Mouse (Mus musculus): ENCODE results near the gene Vcp. TPM values are rescaled to one million over a fixed set of nuclear protein-coding genes. Genes with fewer than 3 reads are reported as not detected.

Vcp gene
- polyA plus RNA-seq, 1 experiment from 2014 or later: 356 TPM

DNA sequence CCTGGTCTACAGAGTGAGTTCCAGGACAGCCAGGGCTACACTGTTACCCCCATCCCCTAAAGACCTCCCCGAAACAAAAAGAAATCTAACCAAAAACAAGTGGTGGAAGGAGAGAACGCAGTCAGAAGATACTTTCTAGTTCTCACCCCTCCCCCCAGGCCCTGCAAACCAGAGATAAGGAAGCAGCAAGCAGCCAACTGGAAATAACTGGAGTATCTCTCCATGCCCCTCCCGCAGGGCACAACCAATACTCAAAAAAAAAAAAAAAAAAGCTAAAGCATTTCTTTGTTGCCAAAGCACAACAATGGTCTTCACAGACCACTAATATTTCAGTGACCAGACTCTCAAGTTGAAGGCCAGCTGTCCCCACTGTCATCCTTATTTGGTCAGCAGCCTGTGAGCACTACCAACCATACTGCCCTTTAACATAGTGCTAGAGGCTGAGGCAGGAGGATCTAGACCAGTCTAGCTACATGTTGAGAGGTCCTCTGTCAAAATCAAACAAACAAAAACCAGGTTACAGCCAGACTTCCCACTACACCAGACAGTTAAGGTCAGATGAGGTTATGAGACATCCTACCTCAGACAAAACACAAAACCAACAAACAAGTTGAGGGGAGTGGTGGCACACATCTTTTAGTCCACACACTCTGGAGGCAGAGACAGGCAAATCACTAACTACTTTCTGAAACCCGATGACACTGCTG is 37.7 kb upstream of the Vcp start:
- no peak for TF ChIP-seq CTCF (IDR thresholded peaks at IDR 0.05; ENCODE audit: low read depth)
- peaks cover 19% of the 10 kb centered on the region for H3K36me3 ChIP-seq (ENCODE audit: insufficient read depth, low read length)
- no peaks in the 10 kb centered on the region for H3K9me3 ChIP-seq (replicated peaks; ENCODE audit: low read length)
- no peak for ATAC-seq (replicated peaks; ENCODE audit: low FRiP score, low read depth)
- no peak overlapping the region for H3K27ac ChIP-seq
- H3K4me2 ChIP-seq (ENCODE audit: low read length): no peak overlapping the region
- no peak overlapping the region for H3K4me3 ChIP-seq (replicated peaks; ENCODE audit: low read depth, low read length)
- 69% methylated on average over 4 of the region's 4 CpGs for WGBS
- H3K4me1 ChIP-seq (replicated peaks; ENCODE audit: insufficient read depth, low read length): peaks cover 9% of the 10 kb centered on the region; the same call in 1 of the 2 replicates
- no peak overlapping the region for H3K9ac ChIP-seq (ENCODE audit: low read depth, low read length)
- DNase-seq (ENCODE audit: low spot score): no peak
- H3K27me3 ChIP-seq (ENCODE audit: insufficient read depth, low read length): no peaks in the 10 kb centered on the region

DNA sequence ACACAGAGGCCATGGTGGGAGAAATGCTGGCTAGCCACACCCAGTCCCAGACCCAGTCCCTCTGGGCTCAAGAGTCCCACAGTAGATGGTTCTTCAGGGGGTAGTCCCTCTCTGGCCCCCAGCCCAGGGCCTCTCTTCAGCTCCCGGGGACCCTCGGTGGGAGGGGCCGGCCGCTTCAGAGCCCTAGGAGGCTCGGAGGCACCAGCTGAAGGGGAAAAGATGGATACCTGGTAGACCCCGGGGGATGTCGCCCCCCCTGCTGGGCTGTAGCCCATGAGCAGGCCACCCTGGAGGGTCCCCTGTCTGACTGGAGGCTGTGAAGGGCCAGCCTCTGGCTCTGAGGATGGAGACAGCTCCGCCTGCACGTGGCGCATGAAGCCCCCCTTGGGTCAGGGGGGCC is 36.0 kb upstream of the Vcp start:
- Histone ChIP-seq H3K27ac (no peak overlapping the region), H3K27me3 (ENCODE audit: insufficient read depth, low read length) (no peaks in the 10 kb centered on the region), H3K4me1 (replicated peaks; ENCODE audit: insufficient read depth, low read length) (peaks cover 9% of the 10 kb centered on the region; the same call in 1 of the 2 replicates), H3K9ac (ENCODE audit: low read depth, low read length) (no peak overlapping the region), H3K9me3 (replicated peaks; ENCODE audit: low read length) (no peaks in the 10 kb centered on the region), H3K4me3 (replicated peaks; ENCODE audit: low read depth, low read length) (no peak overlapping the region), H3K4me2 (ENCODE audit: low read length) (no peak overlapping the region), H3K36me3 (ENCODE audit: insufficient read depth, low read length) (peaks cover 19% of the 10 kb centered on the region)
- no peak for TF ChIP-seq CTCF (IDR thresholded peaks at IDR 0.05; ENCODE audit: low read depth)
- ATAC-seq (replicated peaks; ENCODE audit: low FRiP score, low read depth) (no peak), DNase-seq (ENCODE audit: low spot score) (no peak)
- WGBS: 83% methylated on average over 10 of the region's 10 CpGs

- no peak for DNase-seq (ENCODE audit: low spot score)
- TF ChIP-seq CTCF (IDR thresholded peaks at IDR 0.05; ENCODE audit: low read depth): no peak
- Histone ChIP-seq H3K9ac (ENCODE audit: low read depth, low read length) (no peak overlapping the region), H3K36me3 (ENCODE audit: insufficient read depth, low read length) (peaks cover 19% of the 10 kb centered on the region), H3K4me2 (ENCODE audit: low read length) (no peak overlapping the region), H3K4me1 (replicated peaks; ENCODE audit: insufficient read depth, low read length) (peaks cover 9% of the 10 kb centered on the region; the same call in 1 of the 2 replicates), H3K4me3 (replicated peaks; ENCODE audit: low read depth, low read length) (no peak overlapping the region), H3K27ac (no peak overlapping the region), H3K9me3 (replicated peaks; ENCODE audit: low read length) (no peaks in the 10 kb centered on the region), H3K27me3 (ENCODE audit: insufficient read depth, low read length) (no peaks in the 10 kb centered on the region)
- WGBS: 87% methylated on average over 6 of the region's 6 CpGs
- no peak for ATAC-seq (replicated peaks; ENCODE audit: low FRiP score, low read depth)
Measured at GRCm38 (mm10) chr4:43035851-43036250, 35.5 kb upstream of the Vcp start.

- WGBS: 86% methylated on average over 14 of the region's 14 CpGs
Measured at GRCm38 (mm10) chr4:43033481-43033880, 33.2 kb upstream of the Vcp start.

DNA sequence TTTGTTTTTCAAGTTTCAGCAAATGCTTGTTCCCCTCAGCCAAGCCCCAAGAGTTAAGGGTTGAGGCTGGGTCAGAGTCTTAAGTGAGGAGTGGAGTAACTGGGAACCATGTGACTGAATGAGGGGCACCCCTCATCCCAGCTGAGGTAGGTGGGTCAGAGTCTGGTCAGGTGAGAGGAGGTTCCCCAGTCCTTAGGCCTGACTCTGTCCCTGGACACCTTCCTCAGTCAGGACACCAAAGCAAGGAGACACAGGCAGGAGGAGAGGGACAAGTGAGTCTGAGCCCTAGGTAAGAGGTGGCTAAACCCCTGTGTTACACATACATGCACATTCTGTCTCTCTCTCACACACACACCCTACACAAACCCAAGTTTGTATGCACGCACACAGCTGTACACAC is 32.2 kb upstream of the Vcp start:
- no peak overlapping the region for H3K27ac ChIP-seq
- ATAC-seq (replicated peaks; ENCODE audit: low FRiP score, low read depth) (no peak), DNase-seq (ENCODE audit: low spot score) (no peak)
- H3K9ac ChIP-seq (ENCODE audit: low read depth, low read length): no peak overlapping the region
- peaks cover 7% of the 10 kb centered on the region for H3K4me1 ChIP-seq (replicated peaks; ENCODE audit: insufficient read depth, low read length)
- no peak overlapping the region for H3K4me2 ChIP-seq (ENCODE audit: low read length)
- no peak overlapping the region for H3K4me3 ChIP-seq (replicated peaks; ENCODE audit: low read depth, low read length)
- no peaks in the 10 kb centered on the region for H3K9me3 ChIP-seq (replicated peaks; ENCODE audit: low read length)
- H3K27me3 ChIP-seq (ENCODE audit: insufficient read depth, low read length): no peaks in the 10 kb centered on the region
- WGBS: 100% methylated on average over 1 of the region's 1 CpGs
- no peak for TF ChIP-seq CTCF (IDR thresholded peaks at IDR 0.05; ENCODE audit: low read depth)
- H3K36me3 ChIP-seq (ENCODE audit: insufficient read depth, low read length): peaks cover 38% of the 10 kb centered on the region

More at GRCm38 (mm10) chr4:43033481-43033880, 33.2 kb upstream of the Vcp start:
- Histone ChIP-seq H3K27ac (no peak overlapping the region), H3K9me3 (replicated peaks; ENCODE audit: low read length) (no peaks in the 10 kb centered on the region), H3K36me3 (ENCODE audit: insufficient read depth, low read length) (peaks cover 28% of the 10 kb centered on the region), H3K4me2 (ENCODE audit: low read length) (no peak overlapping the region), H3K4me1 (replicated peaks; ENCODE audit: insufficient read depth, low read length) (peaks cover 7% of the 10 kb centered on the region), H3K9ac (ENCODE audit: low read depth, low read length) (no peak overlapping the region), H3K4me3 (replicated peaks; ENCODE audit: low read depth, low read length) (no peak overlapping the region), H3K27me3 (ENCODE audit: insufficient read depth, low read length) (no peaks in the 10 kb centered on the region)
- no peak for TF ChIP-seq CTCF (IDR thresholded peaks at IDR 0.05; ENCODE audit: low read depth)
- DNase-seq (ENCODE audit: low spot score) (no peak), ATAC-seq (replicated peaks; ENCODE audit: low FRiP score, low read depth) (no peak)

- H3K36me3 ChIP-seq (ENCODE audit: insufficient read depth, low read length): peaks cover 43% of the 10 kb centered on the region
- TF ChIP-seq CTCF (IDR thresholded peaks at IDR 0.05; ENCODE audit: low read depth): peak; percentile 59
- H3K27me3 ChIP-seq (ENCODE audit: insufficient read depth, low read length): no peaks in the 10 kb centered on the region
- H3K27ac ChIP-seq: peak within 1 kb of the TSS; percentile 88
- WGBS: under 1% methylated on average over 38 of the region's 38 CpGs
- ATAC-seq (replicated peaks; ENCODE audit: low FRiP score, low read depth) (peak; percentile 95), DNase-seq (ENCODE audit: low spot score) (peak; percentile 100)
- peak within 1 kb of the TSS; percentile 79 for H3K4me2 ChIP-seq (ENCODE audit: low read length)
- H3K4me1 ChIP-seq (replicated peaks; ENCODE audit: insufficient read depth, low read length): peaks cover 7% of the 10 kb centered on the region
- peak within 1 kb of the TSS; percentile 73 for H3K9ac ChIP-seq (ENCODE audit: low read depth, low read length)
- H3K9me3 ChIP-seq (replicated peaks; ENCODE audit: low read length): no peaks in the 10 kb centered on the region
- H3K4me3 ChIP-seq (replicated peaks; ENCODE audit: low read depth, low read length): peak within 1 kb of the TSS; percentile 64
Measured at GRCm38 (mm10) chr4:43031237-43031995, 31.1 kb upstream of the Vcp start, which contains the start of gene Stoml2. Gene Stoml2, minus strand, starts transcription at chr4:43031710.
